Comparison of ENCODE assay signal across 22 mouse cellular contexts in the genomic region with DNA sequence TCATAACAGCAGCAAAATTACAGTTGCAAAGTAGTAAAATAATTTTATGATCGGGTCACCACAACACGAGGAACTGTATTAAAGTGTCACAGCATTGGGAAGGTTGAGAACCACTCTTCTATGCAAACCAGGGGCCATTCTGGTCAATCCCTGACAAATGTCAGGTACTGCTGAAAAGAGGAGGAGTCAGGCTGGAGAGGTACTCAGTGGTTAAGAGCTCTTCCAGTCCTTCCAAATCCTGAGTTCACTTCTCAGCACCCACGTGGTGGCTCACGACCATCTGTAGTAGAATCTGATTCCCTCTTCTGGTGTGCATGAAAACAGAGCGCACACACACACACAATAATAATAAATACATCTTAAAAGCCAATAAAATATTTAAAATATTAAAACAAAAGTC. TPM values are rescaled to one million over a fixed set of nuclear protein-coding genes. Genes with fewer than 3 reads are reported as not detected.
DNase-seq lines count a peak whose midpoint lies in the region; ATAC-seq and TF ChIP-seq lines count a peak whose summit lies in the region.
"Had no signal": no experiment of that assay in that cellular context is flagged by ENCODE, and none has a peak within 500 bp of the region (broad histone marks: within the 10 kb centered on the region; RNA-seq: fewer than 3 reads in every experiment).

No protein-coding gene starts in this region.

- no peak overlapping the region for H3K4me2 ChIP-seq in heart, embryonic 11.5 days
- H3K4me2 ChIP-seq in heart, postnatal 0 days (ENCODE audit: low read depth, low read length): no peak overlapping the region
- H3K4me2 ChIP-seq in lung, embryonic 16.5 days (ENCODE audit: low read depth, low read length): no peak overlapping the region
- H3K4me2 ChIP-seq: embryonic facial prominence, embryonic 12.5 days; kidney, embryonic 15.5 days; limb, embryonic 13.5 days; liver, embryonic 12.5 days; lung, embryonic 14.5 days; midbrain, embryonic 12.5 days; neural tube, embryonic 15.5 days had no signal

- 60% methylated on average over 5 of the region's 5 CpGs for WGBS in heart, embryonic 11.5 days (ENCODE audit: insufficient replicate concordance)
- WGBS in heart, postnatal 0 days: 39% methylated on average over 5 of the region's 5 CpGs
- WGBS in lung, embryonic 16.5 days: 73% methylated on average over 5 of the region's 5 CpGs

- no peak for ATAC-seq in heart, embryonic 11.5 days (replicated peaks; ENCODE audit: insufficient number of reproducible peaks, low FRiP score, low TSS enrichment)
- ATAC-seq in heart, postnatal 0 days (ENCODE audit: insufficient read depth, low read depth): peak; percentile 50; the same call in 1 of the 2 replicates
- ATAC-seq in lung, embryonic 16.5 days (ENCODE audit: low read depth): 0 out of 2 replicates have a peak, but pooled peaks have one; percentile 59

- no peaks in the 10 kb centered on the region for H3K9me3 ChIP-seq in heart, embryonic 11.5 days (replicated peaks; ENCODE audit: control insufficient read depth, low read length)
- no peaks in the 10 kb centered on the region for H3K9me3 ChIP-seq in heart, postnatal 0 days (replicated peaks; ENCODE audit: control insufficient read depth, low read length)
- H3K9me3 ChIP-seq in lung, embryonic 16.5 days (ENCODE audit: control insufficient read depth, low read length): no peaks in the 10 kb centered on the region
- H3K9me3 ChIP-seq: embryonic facial prominence, embryonic 12.5 days; kidney, embryonic 15.5 days; limb, embryonic 13.5 days; liver, embryonic 12.5 days; midbrain, embryonic 12.5 days; neural tube, embryonic 15.5 days had no signal

- H3K4me1 ChIP-seq in heart, embryonic 11.5 days (ENCODE audit: control insufficient read depth, insufficient read depth, low read length): peaks cover 32% of the 10 kb centered on the region
- peaks cover 32% of the 10 kb centered on the region for H3K4me1 ChIP-seq in heart, postnatal 0 days (ENCODE audit: control insufficient read depth, insufficient read depth)
- no peaks in the 10 kb centered on the region for H3K4me1 ChIP-seq in lung, embryonic 16.5 days (replicated peaks; ENCODE audit: control insufficient read depth, insufficient read depth, low read length)
- H3K4me1 ChIP-seq: embryonic facial prominence, embryonic 12.5 days; limb, embryonic 13.5 days had no signal

- no peak for TF ChIP-seq EP300 in heart, postnatal 0 days (IDR thresholded peaks at IDR 0.05; ENCODE audit: low read depth)

- H3K9ac ChIP-seq in heart, embryonic 11.5 days (ENCODE audit: low read depth, low read length): no peak overlapping the region
- no peak overlapping the region for H3K9ac ChIP-seq in heart, postnatal 0 days (replicated peaks; ENCODE audit: low read depth, low read length)
- H3K9ac ChIP-seq in lung, embryonic 16.5 days (ENCODE audit: low read length): no peak overlapping the region
- H3K9ac ChIP-seq: embryonic facial prominence, embryonic 12.5 days; forebrain, postnatal 0 days; kidney, embryonic 15.5 days; limb, embryonic 13.5 days; liver, embryonic 12.5 days; lung, embryonic 14.5 days; midbrain, embryonic 12.5 days; neural tube, embryonic 15.5 days had no signal

- intact Hi-C loops in heart, postnatal 14 days (cut with DNase I): no loop called here
- intact Hi-C loops in heart, postnatal 25 days (cut with DNase I): loop anchor here (2.0 kb wide), 1 partner anchor 22 kb away; no protein-coding TSS in a partner anchor

- DNase-seq in heart, postnatal 14 days: no peak
- DNase-seq in heart, postnatal 0 days (ENCODE audit: low spot score): peak; percentile 44
- DNase-seq in heart, postnatal 25 days (ENCODE audit: low spot score): no peak
- DNase-seq in lung, postnatal 36 days: peak; percentile 76
- DNase-seq in cerebellum, adult 9-10 months: no peak
- DNase-seq: adrenal gland, postnatal 36 days; cerebellum, adult 9-11 months; forebrain, postnatal 0 days; gastrocnemius, postnatal 25 days; layer of hippocampus, adult 9-11 months; lung, embryonic 14.5 days; thymus, postnatal 25 days had no signal

- H3K27ac ChIP-seq in heart, embryonic 11.5 days (ENCODE audit: low read depth, low read length): peak overlapping the region; percentile 58; the same call in 1 of the 2 replicates
- H3K27ac ChIP-seq in heart, postnatal 0 days (ENCODE audit: low read depth): peak overlapping the region; percentile 76
- no peak overlapping the region for H3K27ac ChIP-seq in lung, embryonic 16.5 days (ENCODE audit: low read length)
- H3K27ac ChIP-seq: embryonic facial prominence, embryonic 12.5 days; hindbrain, postnatal 0 days; kidney, embryonic 15.5 days; limb, embryonic 13.5 days; liver, embryonic 12.5 days; midbrain, embryonic 12.5 days; neural tube, embryonic 15.5 days had no signal

- no peak for TF ChIP-seq CTCF in heart, postnatal 0 days (IDR thresholded peaks at IDR 0.05; ENCODE audit: low read depth)

- no peaks in the 10 kb centered on the region for H3K27me3 ChIP-seq in heart, embryonic 11.5 days (ENCODE audit: control insufficient read depth, insufficient read depth, low read length)
- H3K27me3 ChIP-seq in heart, postnatal 0 days (ENCODE audit: control insufficient read depth, insufficient read depth, low read length): no peaks in the 10 kb centered on the region
- no peaks in the 10 kb centered on the region for H3K27me3 ChIP-seq in lung, embryonic 16.5 days (ENCODE audit: control insufficient read depth, insufficient read depth, low read depth, low read length)
- H3K27me3 ChIP-seq: embryonic facial prominence, embryonic 12.5 days; kidney, embryonic 15.5 days; limb, embryonic 13.5 days; liver, embryonic 12.5 days; midbrain, embryonic 12.5 days; neural tube, embryonic 15.5 days had no signal

- no peak overlapping the region for H3K4me3 ChIP-seq in heart, embryonic 11.5 days (ENCODE audit: low read depth, low read length)
- H3K4me3 ChIP-seq in heart, postnatal 0 days (ENCODE audit: low read depth, low read length): no peak overlapping the region
- no peak overlapping the region for H3K4me3 ChIP-seq in lung, embryonic 16.5 days (ENCODE audit: low read length)
- H3K4me3 ChIP-seq: embryonic facial prominence, embryonic 12.5 days; kidney, embryonic 15.5 days; limb, embryonic 13.5 days; liver, embryonic 12.5 days; midbrain, embryonic 12.5 days; neural tube, embryonic 15.5 days had no signal

- no peaks in the 10 kb centered on the region for H3K36me3 ChIP-seq in heart, embryonic 11.5 days (ENCODE audit: control insufficient read depth, insufficient read depth, low read length)
- 0 out of 2 replicates have a peak, but pooled peaks cover 4% of the 10 kb centered on the region for H3K36me3 ChIP-seq in heart, postnatal 0 days (replicated peaks; ENCODE audit: control insufficient read depth, insufficient read depth, low read length)
- H3K36me3 ChIP-seq in lung, embryonic 16.5 days (ENCODE audit: control insufficient read depth, insufficient read depth, low read length): no peaks in the 10 kb centered on the region
- H3K36me3 ChIP-seq: kidney, embryonic 15.5 days had no signal

RNA-seq across cellular contexts. Expression of gene Fank1, which starts 25.5 kb away (rescaled TPM):
- polyA plus RNA-seq in heart, embryonic 11.5 days (2014; fragmentation: Nextera tagmentation; extraction: Ambion mirVana): 0.10 TPM in 1 of 2 replicates, not detected in the other
- under 1 TPM in 1 of 2 experiments, not detected in 1; 0.50 TPM for total RNA-seq in heart, postnatal 14 days (2021)
- not detected in 2 replicates for total RNA-seq in heart, postnatal 0 days (2014; rRNA removed; ENCODE audit: low replicate concordance)
- polyA plus RNA-seq in heart, postnatal 0 days (2015; fragmentation: Nextera tagmentation; extraction: Ambion mirVana): 0.08 and 0.41 TPM in 2 replicates
- not detected for total RNA-seq in heart, postnatal 25 days (2021)
- polyA plus RNA-seq in lung, embryonic 16.5 days (2015; fragmentation: Nextera tagmentation; extraction: Ambion mirVana): 2.7 and 3.1 TPM in 2 replicates
- total RNA-seq: gastrocnemius, postnatal 25 days; megakaryocyte, adult 5-6 weeks had no signal

RNA-seq across cellular contexts. Expression of gene Dhx32, which starts 31.4 kb away (rescaled TPM):
- 24.7 and 30.8 TPM in 2 replicates for polyA plus RNA-seq in heart, embryonic 11.5 days (2014; fragmentation: Nextera tagmentation; extraction: Ambion mirVana)
- total RNA-seq in heart, postnatal 14 days (2021): 10 to 100 TPM; 32.3 to 33.7 TPM
- 59.8 and 64.3 TPM in 2 replicates for total RNA-seq in heart, postnatal 0 days (2014; rRNA removed; ENCODE audit: low replicate concordance)
- 33.1 and 37.1 TPM in 2 replicates for polyA plus RNA-seq in heart, postnatal 0 days (2015; fragmentation: Nextera tagmentation; extraction: Ambion mirVana)
- 10 to 100 TPM; 33.7 to 35.7 TPM for total RNA-seq in heart, postnatal 25 days (2021)
- 27.7 and 29.2 TPM in 2 replicates for polyA plus RNA-seq in lung, embryonic 16.5 days (2015; fragmentation: Nextera tagmentation; extraction: Ambion mirVana)

RNA-seq across cellular contexts. Expression of gene Uros, which starts 41.3 kb away (rescaled TPM):
- polyA plus RNA-seq in heart, embryonic 11.5 days (2014; fragmentation: Nextera tagmentation; extraction: Ambion mirVana): 53.0 and 53.6 TPM in 2 replicates
- 10 to 100 TPM; 17.3 to 21.7 TPM for total RNA-seq in heart, postnatal 14 days (2021)
- 15.3 and 30.8 TPM in 2 replicates for total RNA-seq in heart, postnatal 0 days (2014; rRNA removed; ENCODE audit: low replicate concordance)
- 35.0 and 38.2 TPM in 2 replicates for polyA plus RNA-seq in heart, postnatal 0 days (2015; fragmentation: Nextera tagmentation; extraction: Ambion mirVana)
- 10 to 100 TPM; 19.5 to 20.3 TPM for total RNA-seq in heart, postnatal 25 days (2021)
- 25.9 and 30.7 TPM in 2 replicates for polyA plus RNA-seq in lung, embryonic 16.5 days (2015; fragmentation: Nextera tagmentation; extraction: Ambion mirVana)

RNA-seq across cellular contexts. Expression of gene Bccip, which starts 42.0 kb away (rescaled TPM):
- polyA plus RNA-seq in heart, embryonic 11.5 days (2014; fragmentation: Nextera tagmentation; extraction: Ambion mirVana): 100 and 102 TPM in 2 replicates
- 10 to 100 TPM; 48.9 to 50.7 TPM for total RNA-seq in heart, postnatal 14 days (2021)
- total RNA-seq in heart, postnatal 0 days (2014; rRNA removed; ENCODE audit: low replicate concordance): 24.3 and 46.1 TPM in 2 replicates
- 87.4 and 93.1 TPM in 2 replicates for polyA plus RNA-seq in heart, postnatal 0 days (2015; fragmentation: Nextera tagmentation; extraction: Ambion mirVana)
- 10 to 100 TPM; 46.5 to 57.3 TPM for total RNA-seq in heart, postnatal 25 days (2021)
- 147 and 151 TPM in 2 replicates for polyA plus RNA-seq in lung, embryonic 16.5 days (2015; fragmentation: Nextera tagmentation; extraction: Ambion mirVana)

Comparison
In these comparisons a context has a peak if more than half of its experiments do, and no peak if none do; other contexts are left out.
1. DNase-seq: peak in heart, postnatal 0 days (single experiment) and lung, postnatal 36 days (single experiment); none in heart, postnatal 14 days (0 of 2), heart, postnatal 25 days (single experiment) and cerebellum, adult 9-10 months (single experiment).